Mouse (Mus musculus): ENCODE data around the gene B830017H08Rik. TPM values are rescaled to one million over a fixed set of nuclear protein-coding genes. Genes with fewer than 3 reads are reported as not detected.

Gene B830017H08Rik
- polyA plus RNA-seq, 1 experiment from 2014 or later: not detected

DNA sequence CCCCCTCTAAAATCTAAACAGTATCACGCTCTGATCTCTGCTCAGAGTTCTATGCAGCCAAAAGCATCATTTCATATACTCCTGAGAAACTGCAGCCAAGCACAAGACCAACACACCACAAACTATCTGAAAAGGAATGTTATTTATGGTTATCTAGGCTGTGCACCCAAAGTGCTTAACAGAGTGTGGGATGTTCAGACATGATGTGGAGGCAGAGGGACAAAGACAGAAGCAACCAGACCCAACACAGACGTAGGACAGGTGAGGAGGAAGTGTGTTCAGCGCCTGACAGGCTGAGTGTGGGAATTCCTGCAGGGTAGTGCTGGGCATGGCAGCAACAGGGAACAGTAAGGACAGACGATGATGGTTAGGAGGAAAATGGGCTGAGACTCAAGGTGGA is 46.6 kb downstream of the B830017H08Rik start:
- no peak overlapping the region for H3K27ac ChIP-seq (ENCODE audit: low read length)
- no peaks in the 10 kb centered on the region for H3K36me3 ChIP-seq (ENCODE audit: control insufficient read depth, insufficient read depth)
- peaks cover 10% of the 10 kb centered on the region for H3K4me1 ChIP-seq (ENCODE audit: control insufficient read depth, insufficient read depth, low read length)
- H3K27me3 ChIP-seq (ENCODE audit: control insufficient read depth, insufficient read depth, low read length): no peaks in the 10 kb centered on the region
- no peaks in the 10 kb centered on the region for H3K9me3 ChIP-seq (replicated peaks; ENCODE audit: control insufficient read depth, low read length)
- WGBS: 82% methylated on average over 4 of the region's 4 CpGs
- no peak overlapping the region for H3K4me2 ChIP-seq (ENCODE audit: low read depth, low read length)
- H3K4me3 ChIP-seq (ENCODE audit: low read length): no peak overlapping the region
- H3K9ac ChIP-seq (ENCODE audit: low read length): no peak overlapping the region
- no peak for ATAC-seq (replicated peaks; ENCODE audit: extremely low read depth, insufficient read depth, low FRiP score)

- H3K4me2 ChIP-seq (ENCODE audit: low read depth, low read length): no peak overlapping the region
- peaks cover 7% of the 10 kb centered on the region for H3K4me1 ChIP-seq (ENCODE audit: control insufficient read depth, insufficient read depth, low read length)
- no peak overlapping the region for H3K9ac ChIP-seq (ENCODE audit: low read length)
- no peak for ATAC-seq (replicated peaks; ENCODE audit: extremely low read depth, insufficient read depth, low FRiP score)
- no peak overlapping the region for H3K27ac ChIP-seq (ENCODE audit: low read length)
- no peaks in the 10 kb centered on the region for H3K27me3 ChIP-seq (ENCODE audit: control insufficient read depth, insufficient read depth, low read length)
- no peaks in the 10 kb centered on the region for H3K9me3 ChIP-seq (replicated peaks; ENCODE audit: control insufficient read depth, low read length)
- no peaks in the 10 kb centered on the region for H3K36me3 ChIP-seq (ENCODE audit: control insufficient read depth, insufficient read depth)
- H3K4me3 ChIP-seq (ENCODE audit: low read length): no peak overlapping the region
These were observed 49.3 kb downstream of the B830017H08Rik start for GRCm38 (mm10) chr16:17882196-17882595.

GRCm38 (mm10) chr16:17884116-17884515 is 51.2 kb downstream of the B830017H08Rik start:
- 62% methylated on average over 6 of the region's 6 CpGs for WGBS
- ATAC-seq (replicated peaks; ENCODE audit: extremely low read depth, insufficient read depth, low FRiP score): no peak
- H3K4me3 ChIP-seq (ENCODE audit: low read length): no peak overlapping the region
- no peaks in the 10 kb centered on the region for H3K27me3 ChIP-seq (ENCODE audit: control insufficient read depth, insufficient read depth, low read length)
- H3K36me3 ChIP-seq (ENCODE audit: control insufficient read depth, insufficient read depth): no peaks in the 10 kb centered on the region
- peaks cover 7% of the 10 kb centered on the region for H3K4me1 ChIP-seq (ENCODE audit: control insufficient read depth, insufficient read depth, low read length)
- no peaks in the 10 kb centered on the region for H3K9me3 ChIP-seq (replicated peaks; ENCODE audit: control insufficient read depth, low read length)
- no peak overlapping the region for H3K27ac ChIP-seq (ENCODE audit: low read length)
- H3K4me2 ChIP-seq (ENCODE audit: low read depth, low read length): no peak overlapping the region
- no peak overlapping the region for H3K9ac ChIP-seq (ENCODE audit: low read length)

Other genes with a start within 250 kb of the B830017H08Rik start
- 10.5 and 12.3 TPM in 2 replicates for gene Slc7a4, start 249.9 kb upstream of the B830017H08Rik start, polyA plus RNA-seq (2015; fragmentation: Nextera tagmentation; extraction: Ambion mirVana)
- 22.8 TPM in 2 replicates for gene Smpd4, start 213.8 kb upstream of the B830017H08Rik start, polyA plus RNA-seq (2015; fragmentation: Nextera tagmentation; extraction: Ambion mirVana)
- gene Ccdc74a, start 186.7 kb upstream of the B830017H08Rik start, polyA plus RNA-seq (2015; fragmentation: Nextera tagmentation; extraction: Ambion mirVana): 3.4 and 4.3 TPM in 2 replicates
- 32.3 and 35.9 TPM in 2 replicates for gene Med15, start 100.2 kb upstream of the B830017H08Rik start, polyA plus RNA-seq (2015; fragmentation: Nextera tagmentation; extraction: Ambion mirVana)
- gene Klhl22, start 73.5 kb upstream of the B830017H08Rik start, polyA plus RNA-seq (2015; fragmentation: Nextera tagmentation; extraction: Ambion mirVana): 36.4 and 39.6 TPM in 2 replicates
- 4.3 and 5.5 TPM in 2 replicates for gene Scarf2, start 35.8 kb upstream of the B830017H08Rik start, polyA plus RNA-seq (2015; fragmentation: Nextera tagmentation; extraction: Ambion mirVana)
- gene Car15, start 5.2 kb downstream of the B830017H08Rik start, polyA plus RNA-seq (2015; fragmentation: Nextera tagmentation; extraction: Ambion mirVana): 2.0 and 2.6 TPM in 2 replicates
- 0.14 and 0.32 TPM in 2 replicates for gene Gm20518, start 58.5 kb downstream of the B830017H08Rik start, polyA plus RNA-seq (2015; fragmentation: Nextera tagmentation; extraction: Ambion mirVana)
- 0.04 and 0.05 TPM in 2 replicates for gene Tssk1, start 61.1 kb downstream of the B830017H08Rik start, polyA plus RNA-seq (2015; fragmentation: Nextera tagmentation; extraction: Ambion mirVana)
- 46.9 and 55.2 TPM in 2 replicates for gene Dgcr2, start 65.4 kb downstream of the B830017H08Rik start, polyA plus RNA-seq (2015; fragmentation: Nextera tagmentation; extraction: Ambion mirVana)
- gene Tssk2, start 65.5 kb downstream of the B830017H08Rik start, polyA plus RNA-seq (2015; fragmentation: Nextera tagmentation; extraction: Ambion mirVana): not detected in 2 replicates
- gene Ess2, start 78.2 kb downstream of the B830017H08Rik start, polyA plus RNA-seq (2015; fragmentation: Nextera tagmentation; extraction: Ambion mirVana): 31.6 and 32.7 TPM in 2 replicates
- not detected in 2 replicates for gene Gsc2, start 81.9 kb downstream of the B830017H08Rik start, polyA plus RNA-seq (2015; fragmentation: Nextera tagmentation; extraction: Ambion mirVana)
- 27.2 and 27.9 TPM in 2 replicates for gene Slc25a1, start 95.1 kb downstream of the B830017H08Rik start, polyA plus RNA-seq (2015; fragmentation: Nextera tagmentation; extraction: Ambion mirVana)
- gene Vpreb2, start 147.3 kb downstream of the B830017H08Rik start, polyA plus RNA-seq (2015; fragmentation: Nextera tagmentation; extraction: Ambion mirVana): not detected in 2 replicates
- 67.4 and 67.8 TPM in 2 replicates for gene Dgcr6, start 219.7 kb downstream of the B830017H08Rik start, polyA plus RNA-seq (2015; fragmentation: Nextera tagmentation; extraction: Ambion mirVana)